Mouse (Mus musculus) bone marrow macrophage, adult 2 months (primary cell): ENCODE data around the gene Pipox. TPM values are rescaled to one million over a fixed set of nuclear protein-coding genes. Genes with fewer than 3 reads are reported as not detected.

Experiments used
- H3K27ac ChIP-seq: 2 replicates; pipeline ENCODE4 v1.5.1; 2012; ENCODE audit warnings: low read depth, low read length; ENCODE audit not compliant: insufficient read depth
- H3K4me1 ChIP-seq: 2 replicates; pipeline ENCODE4 v1.6.1; 2012; ENCODE audit warnings: low read length; ENCODE audit not compliant: control insufficient read depth, insufficient read depth
- H3K4me3 ChIP-seq: 2 replicates; pipeline ENCODE4 v1.5.1; 2012; ENCODE audit warnings: mild to moderate bottlenecking, low read length, moderate library complexity; ENCODE audit not compliant: insufficient read depth
- CTCF ChIP-seq: IDR thresholded peaks from 2 replicates; pipeline ENCODE4 v1.5.1; 2012; ENCODE audit warnings: low read depth, mild to moderate bottlenecking, low read length, moderate library complexity
- POLR2A ChIP-seq: IDR thresholded peaks from 2 replicates; pipeline ENCODE4 v1.6.1; 2012; ENCODE audit warnings: mild to moderate bottlenecking, low read depth, low read length, borderline replicate concordance
- polyA plus RNA-seq: library from polyadenylated mRNA; stranded (reverse); fragments of >200 nt; gene quantifications from 2 replicates; pipeline ENCODE4 v1.2.4, GENCODE M21; 2012; ENCODE audit not compliant: missing spikeins, insufficient read depth, insufficient read length

Gene Pipox
- polyA plus RNA-seq, 1 experiment, result not detected

- TF ChIP-seq CTCF (no peak), POLR2A (no peak)
- H3K27ac ChIP-seq, result no peak overlapping the region
- H3K4me1 ChIP-seq, result no peaks in the 10 kb centered on the region
- no peak overlapping the region for H3K4me3 ChIP-seq
Measured at GRCm38 (mm10) chr11:77837856-77838255, 56.0 kb downstream of the Pipox start.

GRCm38 (mm10) chr11:77836751-77837150 is 57.1 kb downstream of the Pipox start:
- no peak overlapping the region for H3K27ac ChIP-seq
- TF ChIP-seq POLR2A (no peak), CTCF (no peak)
- no peaks in the 10 kb centered on the region for H3K4me1 ChIP-seq
- H3K4me3 ChIP-seq, result no peak overlapping the region

- Histone ChIP-seq H3K4me1 (no peaks in the 10 kb centered on the region), H3K27ac (no peak overlapping the region), H3K4me3 (no peak overlapping the region)
- TF ChIP-seq POLR2A, result no peak
- TF ChIP-seq CTCF, result no peak
Measured at GRCm38 (mm10) chr11:77836290-77836689, 57.6 kb downstream of the Pipox start.

GRCm38 (mm10) chr11:77835109-77835508 is 58.8 kb downstream of the Pipox start:
- Histone ChIP-seq H3K27ac (no peak overlapping the region), H3K4me3 (no peak overlapping the region), H3K4me1 (no peaks in the 10 kb centered on the region)
- no peak for TF ChIP-seq POLR2A
- peak; percentile 29; the same call in 1 of the 2 replicates for TF ChIP-seq CTCF

- Histone ChIP-seq H3K4me1 (no peaks in the 10 kb centered on the region), H3K27ac (no peak overlapping the region), H3K4me3 (no peak overlapping the region)
- TF ChIP-seq CTCF (no peak), POLR2A (no peak)
Measured at GRCm38 (mm10) chr11:77832541-77832940, 61.4 kb downstream of the Pipox start.

GRCm38 (mm10) chr11:77830875-77831274 is 63.0 kb downstream of the Pipox start:
- no peak for TF ChIP-seq POLR2A
- no peak for TF ChIP-seq CTCF
- Histone ChIP-seq H3K4me1 (no peaks in the 10 kb centered on the region), H3K27ac (no peak overlapping the region), H3K4me3 (no peak overlapping the region)

Other genes starting within 250 kb of the Pipox start
- 40.8 and 50.4 TPM in 2 replicates for gene Nufip2, start 207.9 kb downstream of the Pipox start, polyA plus RNA-seq
- gene Cryba1, start 168.8 kb downstream of the Pipox start, polyA plus RNA-seq, result not detected in 2 replicates
- 41.3 and 45.3 TPM in 2 replicates for gene Myo18a, start 130.8 kb downstream of the Pipox start, polyA plus RNA-seq
- gene Gm10277, start 106.3 kb downstream of the Pipox start, polyA plus RNA-seq, result not detected in 2 replicates
- gene Sez6, start 36.7 kb upstream of the Pipox start, polyA plus RNA-seq, result 0.24 TPM in 1 of 2 replicates, not detected in the other
- gene Phf12, start 88.7 kb upstream of the Pipox start, polyA plus RNA-seq, result 42.5 and 47.8 TPM in 2 replicates
- gene Dhrs13, start 138.2 kb upstream of the Pipox start, polyA plus RNA-seq, result 2.8 and 3.5 TPM in 2 replicates
- gene Flot2, start 143.8 kb upstream of the Pipox start, polyA plus RNA-seq, result 59.0 and 64.0 TPM in 2 replicates
- 18.4 and 19.5 TPM in 2 replicates for gene Eral1, start 186.3 kb upstream of the Pipox start, polyA plus RNA-seq
- gene Fam222b, start 200.6 kb upstream of the Pipox start, polyA plus RNA-seq, result 9.7 and 11.4 TPM in 2 replicates